Mouse (Mus musculus): ENCODE measurements around the gene Olfr275. TPM values are rescaled to one million over a fixed set of nuclear protein-coding genes. Genes with fewer than 3 reads are reported as not detected.
"Not testable (repeated sequence)": the region's sequence is repeated elsewhere in the genome, so short reads cannot be mapped to it uniquely, and the experiment has no call there.

Olfr275 gene
- not detected for total RNA-seq (2021)
- long read RNA-seq, experiment 1 = 0 reads
- long read RNA-seq, experiment 2 = 0 reads

- DNase-seq (ENCODE audit: low spot score in 2 of 2) = no peak
Observed at GRCm38 (mm10) chr4:52814304-52814703, at the start of gene Olfr275. Gene Olfr275 (plus strand): TSS chr4:52814604.

GRCm38 (mm10) chr4:52765612-52766011, 48.8 kb upstream of the Olfr275 start:
- no peak for DNase-seq (ENCODE audit: low spot score in 2 of 2)

- no peak for DNase-seq (ENCODE audit: low spot score in 2 of 2)
Observed at GRCm38 (mm10) chr4:52772186-52772585, 42.2 kb upstream of the Olfr275 start.

GRCm38 (mm10) chr4:52800013-52800412, 14.4 kb upstream of the Olfr275 start:
- no peak for DNase-seq (ENCODE audit: low spot score in 2 of 2)

GRCm38 (mm10) chr4:52811871-52812270, 2.5 kb upstream of the Olfr275 start:
- DNase-seq (ENCODE audit: low spot score in 2 of 2) = peak in 1 of 2 experiments; percentile 22

GRCm38 (mm10) chr4:52821375-52821774, 7.0 kb downstream of the Olfr275 start:
- no peak for DNase-seq (ENCODE audit: low spot score in 2 of 2)

GRCm38 (mm10) chr4:52845411-52845810, 31.0 kb downstream of the Olfr275 start:
- DNase-seq (ENCODE audit: low spot score in 2 of 2) = not testable (repeated sequence)

- DNase-seq (ENCODE audit: low spot score in 2 of 2) = peak in 1 of 2 experiments; percentile 32
Observed at GRCm38 (mm10) chr4:52849039-52849635, 34.7 kb downstream of the Olfr275 start.

GRCm38 (mm10) chr4:52849672-52850071, 35.3 kb downstream of the Olfr275 start:
- DNase-seq (ENCODE audit: low spot score in 2 of 2) = peak; percentile 19 to 67

GRCm38 (mm10) chr4:52859136-52859535, 44.7 kb downstream of the Olfr275 start, which contains the start of gene Olfr273:
Gene Olfr273 (minus strand): TSS chr4:52859236.
- DNase-seq (ENCODE audit: low spot score in 2 of 2) = no peak

GRCm38 (mm10) chr4:52864156-52864555, 49.8 kb downstream of the Olfr275 start:
- DNase-seq (ENCODE audit: low spot score in 2 of 2) = peak in 1 of 2 experiments; percentile 17

Other genes starting within 250 kb of the Olfr275 start
- gene Toporsl, start 218.3 kb upstream of the Olfr275 start, total RNA-seq (2021) = not detected
- not detected for gene Olfr273, start 44.6 kb downstream of the Olfr275 start, total RNA-seq (2021)
- gene Olfr272, start 104.6 kb downstream of the Olfr275 start, total RNA-seq (2021) = not detected
- gene Olfr270, start 149.9 kb downstream of the Olfr275 start, total RNA-seq (2021) = not detected
- gene Nipsnap3a, start 174.7 kb downstream of the Olfr275 start, total RNA-seq (2021) = not detected
- 10 to 100 TPM; 15.0 to 19.5 TPM for gene Nipsnap3b, start 197.3 kb downstream of the Olfr275 start, total RNA-seq (2021)

All from layer of hippocampus, postnatal 14 days (tissue).